Mouse (Mus musculus) hindbrain, embryonic 10.5 days (tissue): ENCODE data around the gene Pld1. TPM values are rescaled to one million over a fixed set of nuclear protein-coding genes. Genes with fewer than 3 reads are reported as not detected.
"Not testable (repeated sequence)": the region's sequence is repeated elsewhere in the genome, so short reads cannot be mapped to it uniquely, and the experiment has no call there.

Experiments
- DNase-seq: peaks from one replicate; pipeline ENCODE4 v3.0.0-alpha.2; 2017; ENCODE audit warnings: low spot score
- H3K27ac ChIP-seq: fragments of 300-500 bp; sonication (generic); 2 replicates; pipeline ENCODE4 v1.5.1; 2016; ENCODE audit warnings: mild to moderate bottlenecking, moderate library complexity
- H3K27me3 ChIP-seq: fragments of 300-500 bp; sonication (generic); 2 replicates; pipeline ENCODE4 v1.6.1; 2016; ENCODE audit warnings: mild to moderate bottlenecking; ENCODE audit not compliant: poor library complexity, insufficient read depth, severe bottlenecking
- H3K36me3 ChIP-seq: fragments of 300-500 bp; sonication (generic); 2 replicates; pipeline ENCODE4 v1.6.1; 2016; ENCODE audit warnings: mild to moderate bottlenecking, moderate library complexity
- H3K4me1 ChIP-seq: fragments of 300-500 bp; sonication (generic); replicated peaks from 2 replicates; pipeline ENCODE4 v1.6.1; 2016; ENCODE audit warnings: mild to moderate bottlenecking
- H3K4me3 ChIP-seq: fragments of 300-500 bp; sonication (generic); 2 replicates; pipeline ENCODE4 v1.5.1; 2016; ENCODE audit warnings: mild to moderate bottlenecking, moderate library complexity
- H3K9me3 ChIP-seq: fragments of 300-500 bp; sonication (generic); 2 replicates; pipeline ENCODE4 v1.6.1; 2016; ENCODE audit warnings: mild to moderate bottlenecking, moderate library complexity
- WGBS: fragments of 180-500 bp; shearing (Covaris S2); methylation state at CpG from one replicate; pipeline ENCODE4 v1.1.7; 2016; 5-methylcytosine and 5-hydroxymethylcytosine counted together
- polyA plus RNA-seq: library from polyadenylated mRNA; unstranded; fragments of >200 nt; fragmentation: Nextera tagmentation; extraction: Ambion mirVana; gene quantifications from 2 replicates; pipeline ENCODE4 v1.2.1, GENCODE M21; 2016

The Pld1 gene
- polyA plus RNA-seq, 1 experiment from 2014 or later: 3.2 TPM

DNA sequence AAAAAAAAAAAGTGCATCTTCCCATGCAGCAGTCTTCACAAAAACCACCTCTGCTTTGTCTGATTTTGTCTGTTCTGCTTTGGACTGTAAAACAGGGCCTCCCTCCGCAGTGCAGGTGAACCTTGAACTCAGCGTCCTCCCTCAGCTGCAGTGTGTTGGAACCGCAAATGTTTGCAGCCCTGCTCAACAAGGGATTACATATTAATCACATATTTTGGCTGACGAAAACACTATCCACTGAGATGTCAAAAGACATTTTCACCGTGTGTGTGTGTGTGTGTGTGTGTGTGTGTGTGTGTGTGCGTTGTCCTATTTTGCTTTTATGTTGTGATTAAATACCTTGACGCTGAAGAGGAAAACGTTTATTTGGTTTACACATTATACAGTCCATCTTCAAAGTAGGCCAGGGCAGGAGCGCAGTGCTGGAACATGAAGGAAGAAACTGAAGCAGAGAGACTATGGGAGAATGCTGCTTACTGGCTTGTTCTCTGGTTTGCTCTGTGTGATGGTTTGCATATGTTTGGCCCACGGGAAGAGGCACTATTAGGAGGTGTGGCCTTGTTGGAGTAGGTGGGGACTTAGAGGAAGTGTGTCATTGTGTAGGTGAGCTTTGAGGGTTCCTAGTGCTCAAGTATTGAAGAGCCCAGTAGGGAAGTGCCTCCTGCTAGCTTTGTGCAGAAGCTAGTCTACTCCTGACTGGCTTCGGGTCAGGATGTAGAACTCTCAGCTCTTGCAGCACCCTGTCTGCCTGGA lies 17.1 kb upstream of the Pld1 start:
- H3K27ac ChIP-seq: no peak overlapping the region
- H3K4me3 ChIP-seq: no peak overlapping the region
- no peaks in the 10 kb centered on the region for H3K36me3 ChIP-seq
- WGBS: 90% methylated on average over 11 of the region's 11 CpGs
- no peak for DNase-seq
- H3K4me1 ChIP-seq: no peaks in the 10 kb centered on the region
- H3K9me3 ChIP-seq: peaks cover 8% of the 10 kb centered on the region; the same call in 1 of the 2 replicates
- no peaks in the 10 kb centered on the region for H3K27me3 ChIP-seq

DNA sequence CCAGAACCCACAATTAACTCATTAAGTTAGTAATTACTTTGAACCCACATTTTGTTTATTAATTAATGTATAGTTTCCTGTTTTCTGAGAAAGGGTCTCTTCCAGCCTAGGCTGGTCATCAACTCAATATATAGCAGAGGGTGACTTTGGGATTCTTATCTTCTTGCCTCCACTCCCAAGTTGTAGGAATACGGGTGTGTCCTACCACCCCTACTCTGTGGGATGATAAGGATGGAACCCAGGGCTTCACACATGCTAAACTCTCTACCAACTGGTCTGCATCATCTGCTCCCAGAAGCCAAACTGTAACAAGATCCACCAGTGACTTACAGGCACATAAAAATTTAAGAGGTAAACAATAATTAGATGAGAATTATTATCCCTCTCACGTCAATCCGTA lies 14.5 kb upstream of the Pld1 start:
- no peaks in the 10 kb centered on the region for H3K36me3 ChIP-seq
- no peak overlapping the region for H3K4me3 ChIP-seq
- no peaks in the 10 kb centered on the region for H3K27me3 ChIP-seq
- H3K27ac ChIP-seq: no peak overlapping the region
- H3K4me1 ChIP-seq: no peaks in the 10 kb centered on the region
- peaks cover under 1% of the 10 kb centered on the region; the same call in 1 of the 2 replicates for H3K9me3 ChIP-seq
- 93% methylated on average over 3 of the region's 3 CpGs for WGBS
- DNase-seq: no peak

DNA sequence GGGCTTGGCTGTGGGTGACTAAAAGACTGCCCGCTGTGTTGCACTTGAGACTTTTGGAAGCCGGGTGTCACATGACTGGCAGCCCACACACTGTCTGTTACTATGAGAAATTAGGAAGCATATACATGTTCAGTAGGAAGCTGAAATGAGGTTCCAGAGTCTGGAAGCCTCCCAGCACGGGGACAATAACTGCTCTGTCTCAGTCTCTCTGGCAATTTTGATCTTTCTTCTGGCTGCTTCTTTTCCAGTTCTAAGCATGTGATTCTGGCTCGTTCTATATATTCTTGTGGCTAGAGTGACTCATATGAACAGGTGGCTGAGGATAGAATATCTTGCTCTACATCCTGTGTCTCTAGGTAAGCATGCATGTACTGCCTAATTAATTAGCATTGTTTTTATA lies 9.3 kb upstream of the Pld1 start:
- no peak for DNase-seq
- no peaks in the 10 kb centered on the region for H3K27me3 ChIP-seq
- H3K27ac ChIP-seq: no peak overlapping the region
- H3K4me1 ChIP-seq: no peaks in the 10 kb centered on the region
- WGBS: 87% methylated on average over 4 of the region's 4 CpGs
- no peak overlapping the region for H3K4me3 ChIP-seq
- H3K36me3 ChIP-seq: no peaks in the 10 kb centered on the region
- H3K9me3 ChIP-seq: peaks cover 2% of the 10 kb centered on the region; the same call in 1 of the 2 replicates

DNA sequence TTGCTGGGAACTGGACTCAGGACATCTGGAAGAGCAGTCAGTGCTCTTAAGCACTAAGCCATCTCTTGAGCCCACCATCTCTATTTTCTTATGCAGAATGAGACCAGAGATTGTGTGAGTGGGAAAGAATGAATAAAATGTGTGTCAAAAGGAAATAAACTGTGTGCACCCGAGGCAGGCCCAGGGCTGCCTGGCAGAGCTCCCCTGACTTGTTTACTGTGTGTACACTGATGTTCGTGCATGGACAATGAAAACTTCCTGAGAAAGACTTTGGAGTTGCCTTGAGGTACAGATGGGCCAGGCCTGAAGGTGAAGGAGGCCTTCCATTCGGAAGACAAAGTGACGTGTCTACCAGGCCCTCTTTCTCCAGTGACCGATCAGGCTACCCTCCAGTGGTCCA lies 6.1 kb upstream of the Pld1 start:
- no peak for DNase-seq

DNA sequence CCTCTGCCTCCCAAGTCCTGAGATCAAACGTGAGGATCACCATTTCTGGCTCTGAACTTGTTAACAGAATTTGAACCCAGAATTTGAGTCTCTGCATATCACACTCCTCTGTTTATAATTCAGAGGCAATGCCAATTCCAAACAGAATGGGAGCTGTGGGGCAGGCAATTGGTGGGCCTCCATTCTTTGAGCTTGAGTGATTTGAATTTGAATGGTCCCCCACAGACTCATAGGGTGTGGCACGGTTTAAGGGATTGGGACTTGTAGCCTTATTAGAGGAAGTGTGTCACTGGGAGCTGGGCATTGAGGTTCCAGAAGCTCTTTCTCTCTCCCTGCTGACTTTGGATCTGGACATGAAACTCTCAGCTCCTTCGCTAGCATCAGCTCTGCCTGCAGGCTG lies 2.9 kb upstream of the Pld1 start:
- H3K4me1 ChIP-seq: peaks cover 18% of the 10 kb centered on the region

More for the DNA sequence above, 6.1 kb upstream of the Pld1 start:
- no peak overlapping the region for H3K27ac ChIP-seq
- no peaks in the 10 kb centered on the region for H3K36me3 ChIP-seq
- peaks cover 10% of the 10 kb centered on the region for H3K27me3 ChIP-seq
- WGBS: 91% methylated on average over 5 of the region's 5 CpGs
- peaks cover 2% of the 10 kb centered on the region; the same call in 1 of the 2 replicates for H3K9me3 ChIP-seq
- no peak overlapping the region for H3K4me3 ChIP-seq
- H3K4me1 ChIP-seq: no peaks in the 10 kb centered on the region

DNA sequence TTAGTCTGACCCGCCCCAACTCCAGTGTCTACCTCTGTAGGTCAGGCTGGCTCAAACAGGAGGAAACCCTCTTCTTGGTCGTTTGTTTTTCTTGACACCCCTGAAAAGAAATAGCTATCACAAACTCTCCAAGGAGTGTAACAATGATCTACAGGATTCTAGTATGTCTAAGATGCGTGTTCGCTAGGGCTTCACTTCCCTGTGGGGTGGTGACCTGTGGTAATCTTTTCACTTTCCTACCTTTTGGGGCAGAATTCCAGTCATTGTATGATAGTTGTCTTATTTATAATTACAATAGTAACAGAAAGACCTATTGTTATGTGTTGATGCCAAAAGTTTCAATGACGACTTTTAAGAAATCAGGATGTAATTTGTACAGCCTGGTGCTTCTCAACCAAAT lies 1.8 kb upstream of the Pld1 start:
- Histone ChIP-seq H3K36me3 (no peaks in the 10 kb centered on the region), H3K9me3 (no peaks in the 10 kb centered on the region), H3K27me3 (peaks cover 26% of the 10 kb centered on the region), H3K27ac (no peak overlapping the region), H3K4me3 (no peak overlapping the region), H3K4me1 (peaks cover 21% of the 10 kb centered on the region)
- WGBS: 81% methylated on average over 5 of the region's 5 CpGs
- no peak for DNase-seq

More for the DNA sequence above, 2.9 kb upstream of the Pld1 start:
- no peaks in the 10 kb centered on the region for H3K9me3 ChIP-seq
- no peak for DNase-seq
- 72% methylated on average over 3 of the region's 3 CpGs for WGBS
- H3K36me3 ChIP-seq: no peaks in the 10 kb centered on the region
- peaks cover 26% of the 10 kb centered on the region for H3K27me3 ChIP-seq
- no peak overlapping the region for H3K27ac ChIP-seq
- H3K4me3 ChIP-seq: no peak overlapping the region

DNA sequence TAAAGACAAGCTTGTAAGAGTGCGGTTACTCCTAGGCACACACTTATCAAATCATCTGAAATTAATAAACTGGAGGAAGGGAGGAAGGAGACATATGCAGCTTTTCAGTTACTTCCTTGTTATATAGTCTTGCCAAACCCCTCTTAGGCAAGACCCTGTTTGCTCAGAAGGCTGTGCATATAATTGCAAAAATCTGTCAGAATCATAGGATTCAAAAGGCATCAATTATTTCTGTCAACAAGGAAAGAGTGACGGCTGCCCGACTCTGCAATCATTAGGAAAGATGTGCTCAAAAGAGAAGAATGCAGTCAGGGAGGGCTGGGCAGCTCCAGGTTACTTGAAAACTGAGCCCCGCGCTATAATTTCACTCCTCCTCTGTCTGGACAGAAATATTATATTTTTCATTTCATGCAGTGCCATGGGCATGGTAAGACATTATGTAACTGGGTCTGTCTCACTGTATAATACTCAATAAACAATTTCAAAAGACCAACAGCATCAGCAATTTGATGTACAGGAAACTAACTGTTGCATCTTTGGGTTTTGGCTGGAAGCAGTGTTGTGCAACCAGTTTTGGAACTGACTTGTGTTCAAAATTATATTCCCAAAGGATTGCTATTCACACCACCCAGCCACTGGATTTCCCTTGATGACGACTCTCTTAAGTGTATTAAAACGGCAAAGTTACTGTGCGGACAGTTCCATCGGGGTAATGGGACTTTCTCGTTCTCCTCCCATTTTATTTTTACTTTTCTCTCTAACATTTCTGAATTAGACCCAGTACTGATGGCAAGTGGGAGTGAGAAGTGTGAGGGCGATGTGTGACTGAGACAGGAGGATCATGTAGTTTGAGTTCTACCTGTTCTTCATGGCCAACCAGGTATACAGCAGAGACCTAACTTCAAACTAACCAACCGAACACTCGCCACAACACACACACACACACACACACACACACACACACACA lies 1.1 kb upstream of the Pld1 start:
- no peaks in the 10 kb centered on the region for H3K36me3 ChIP-seq
- H3K4me1 ChIP-seq: peaks cover 21% of the 10 kb centered on the region
- no peak for DNase-seq
- 80% methylated on average over 13 of the region's 13 CpGs for WGBS
- H3K27ac ChIP-seq: no peak overlapping the region
- peaks cover 26% of the 10 kb centered on the region for H3K27me3 ChIP-seq
- H3K4me3 ChIP-seq: peak overlapping the region; percentile 64
- H3K9me3 ChIP-seq: no peaks in the 10 kb centered on the region

DNA sequence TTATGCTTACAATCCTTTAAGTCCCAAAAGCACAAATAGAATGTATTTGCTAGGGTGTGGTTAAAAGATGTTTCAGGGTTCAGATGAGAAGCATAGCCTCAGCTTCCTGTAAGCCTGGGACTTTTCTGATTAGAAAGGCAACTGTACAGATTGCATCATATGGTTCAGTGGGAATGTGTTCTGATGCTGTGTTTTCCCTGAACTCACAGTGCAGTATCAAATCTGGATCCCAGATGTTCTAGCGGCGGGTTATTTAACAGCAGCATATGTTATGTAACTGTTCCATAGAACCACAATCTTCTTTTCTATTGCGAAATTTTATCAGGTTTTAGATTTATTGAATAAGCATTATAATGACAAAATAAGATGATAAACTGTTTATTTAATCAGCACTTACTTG lies 3.1 kb downstream of the Pld1 start:
- WGBS: 81% methylated on average over 3 of the region's 3 CpGs
- H3K9me3 ChIP-seq: no peaks in the 10 kb centered on the region
- no peak for DNase-seq
- H3K4me3 ChIP-seq: no peak overlapping the region
- no peaks in the 10 kb centered on the region for H3K36me3 ChIP-seq
- peaks cover 23% of the 10 kb centered on the region for H3K27me3 ChIP-seq
- H3K4me1 ChIP-seq: peaks cover 21% of the 10 kb centered on the region
- no peak overlapping the region for H3K27ac ChIP-seq

DNA sequence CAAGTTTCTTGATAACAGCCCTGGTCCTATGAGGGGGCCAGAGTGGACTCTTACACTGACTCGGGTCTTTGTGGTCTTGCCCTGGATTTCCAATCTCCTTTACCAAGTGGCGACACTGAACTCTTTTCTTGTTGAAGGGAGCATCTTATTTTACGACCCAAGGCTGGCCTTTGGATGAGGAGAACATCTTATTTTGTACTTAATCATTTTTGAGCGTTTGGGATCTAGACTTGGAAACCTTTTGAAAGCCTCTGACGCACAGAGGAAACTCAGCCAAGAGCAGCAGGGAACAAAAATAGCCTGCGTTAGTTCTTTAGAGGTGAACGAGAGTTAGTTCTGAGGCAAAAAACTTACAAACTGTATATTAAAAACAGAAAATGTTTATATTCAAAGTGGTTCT lies 4.5 kb downstream of the Pld1 start:
- Histone ChIP-seq H3K36me3 (no peaks in the 10 kb centered on the region), H3K4me3 (no peak overlapping the region), H3K4me1 (peaks cover 21% of the 10 kb centered on the region), H3K27me3 (peaks cover 11% of the 10 kb centered on the region), H3K9me3 (no peaks in the 10 kb centered on the region), H3K27ac (no peak overlapping the region)
- WGBS: 88% methylated on average over 7 of the region's 7 CpGs
- DNase-seq: no peak

DNA sequence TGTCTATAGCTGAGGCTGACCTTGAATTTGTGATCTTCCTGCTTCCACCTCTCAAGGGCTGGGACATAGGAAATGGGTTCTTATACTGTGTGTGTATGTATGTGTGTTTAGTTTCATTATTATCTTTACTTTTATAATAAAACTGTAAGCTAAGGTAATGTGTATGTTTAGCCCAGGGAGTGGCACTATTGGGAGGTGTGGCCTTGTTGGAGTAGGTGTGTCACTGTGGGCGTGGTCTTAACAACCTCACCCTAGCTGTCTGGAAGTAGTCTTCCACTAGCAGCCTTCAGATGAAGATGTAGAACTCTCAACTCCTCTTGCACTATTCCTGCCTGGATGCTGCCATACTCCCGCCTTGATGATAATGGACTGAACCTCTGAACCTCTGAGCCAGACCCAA lies 6.9 kb downstream of the Pld1 start:
- not testable (repeated sequence) for H3K9me3 ChIP-seq, H3K27ac ChIP-seq, H3K36me3 ChIP-seq, DNase-seq, H3K4me1 ChIP-seq, H3K27me3 ChIP-seq, H3K4me3 ChIP-seq
- 83% methylated on average over 2 of the region's 2 CpGs for WGBS

DNA sequence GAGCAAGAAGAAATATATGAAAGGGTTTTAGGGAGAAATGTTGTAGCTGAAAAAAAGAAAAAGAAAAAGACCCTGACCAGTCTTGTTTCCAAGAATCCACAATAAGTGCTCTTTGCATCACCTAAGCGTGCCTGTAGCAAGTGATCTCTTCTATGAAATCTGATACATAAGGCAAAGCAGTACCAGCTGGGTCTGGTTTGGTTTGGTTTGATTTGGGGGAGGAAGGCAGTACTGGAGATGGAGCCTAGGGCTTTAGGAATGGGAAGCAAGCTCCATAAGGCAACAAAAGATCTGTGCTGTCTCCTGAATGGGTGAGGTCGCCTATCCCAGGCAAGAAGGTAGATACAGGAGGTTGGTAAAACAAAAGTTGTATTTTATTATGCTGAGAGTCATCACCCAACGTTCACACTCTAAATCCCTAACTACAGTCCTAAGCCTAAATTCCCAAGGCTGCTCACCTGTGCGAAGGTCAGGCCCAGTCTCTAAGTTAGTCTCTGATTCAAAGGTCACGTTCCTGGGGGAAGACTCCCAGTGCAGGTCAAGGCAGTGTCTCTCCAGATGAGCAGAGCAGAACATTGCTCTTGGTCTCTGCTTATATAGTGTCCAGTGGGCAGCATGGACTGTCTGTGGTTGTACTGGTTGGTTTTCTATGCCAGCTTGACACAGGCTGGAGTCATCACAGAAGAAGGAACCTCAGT lies 10.8 kb downstream of the Pld1 start:
- H3K4me1 ChIP-seq: no peaks in the 10 kb centered on the region
- DNase-seq: no peak
- WGBS: 84% methylated on average over 5 of the region's 5 CpGs

DNA sequence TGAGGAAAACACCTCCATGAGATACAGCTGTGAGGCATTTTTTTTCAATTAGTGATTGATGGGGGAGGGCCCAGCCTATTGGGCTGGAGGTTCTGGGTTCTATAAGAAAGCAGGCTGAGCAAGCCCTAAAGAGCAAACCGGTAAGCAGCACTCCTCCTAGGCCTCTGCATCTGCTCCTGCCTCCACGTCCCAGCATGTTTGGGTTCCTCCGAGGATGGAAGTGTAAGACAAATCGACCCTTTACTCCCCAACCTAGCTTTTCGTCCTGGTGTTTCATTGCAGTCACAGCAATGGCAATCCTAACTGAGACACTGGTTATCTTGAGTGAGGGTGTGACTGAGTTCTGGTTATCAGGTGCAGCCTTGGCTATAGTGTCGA lies 11.4 kb downstream of the Pld1 start:
- WGBS: 89% methylated on average over 6 of the region's 6 CpGs
- H3K9me3 ChIP-seq: no peaks in the 10 kb centered on the region
- H3K27me3 ChIP-seq: no peaks in the 10 kb centered on the region
- H3K27ac ChIP-seq: no peak overlapping the region
- no peak overlapping the region for H3K4me3 ChIP-seq
- DNase-seq: no peak
- no peaks in the 10 kb centered on the region for H3K36me3 ChIP-seq
- H3K4me1 ChIP-seq: no peaks in the 10 kb centered on the region

More for the DNA sequence above, 10.8 kb downstream of the Pld1 start:
- Histone ChIP-seq H3K9me3 (no peaks in the 10 kb centered on the region), H3K27ac (no peak overlapping the region), H3K36me3 (no peaks in the 10 kb centered on the region), H3K4me3 (no peak overlapping the region), H3K27me3 (no peaks in the 10 kb centered on the region)
